Mouse (Mus musculus) C2C12 (cell line): ENCODE data around the gene Ccdc184. TPM values are rescaled to one million over a fixed set of nuclear protein-coding genes. Genes with fewer than 3 reads are reported as not detected.

Experiments
- H3K27me3 ChIP-seq: one replicate; pipeline ENCODE4 v1.6.1; 2011; ENCODE audit not compliant: control insufficient read depth, insufficient read depth, insufficient read length
- H3K36me3 ChIP-seq: one replicate; pipeline ENCODE4 v1.6.1; 2011; ENCODE audit not compliant: control insufficient read depth, insufficient read depth
- H3K4me3 ChIP-seq: one replicate; pipeline ENCODE4 v1.5.1; 2011; ENCODE audit warnings: mild to moderate bottlenecking, control low read depth; ENCODE audit not compliant: poor library complexity, insufficient read depth, severe bottlenecking
- H3K79me2 ChIP-seq: one replicate; pipeline ENCODE4 v1.6.1; 2011; ENCODE audit not compliant: control insufficient read depth, insufficient read depth
- H3K79me3 ChIP-seq: one replicate; pipeline ENCODE4 v1.6.1; 2011; ENCODE audit warnings: low read depth, control low read depth
- H3ac ChIP-seq: one replicate; pipeline ENCODE3; 2011; ENCODE audit warnings: low read depth; ENCODE audit not compliant: control insufficient read depth, insufficient read length
- CEBPB ChIP-seq: IDR thresholded peaks from one replicate; pipeline ENCODE4 v1.6.1; 2011; ENCODE audit warnings: low read depth, mild to moderate bottlenecking, control low read depth, moderate library complexity
- CTCF ChIP-seq: IDR thresholded peaks from one replicate; pipeline ENCODE4 v1.5.1; 2011; ENCODE audit not compliant: control insufficient read depth, insufficient read depth, insufficient read length
- FOSL1 ChIP-seq: IDR thresholded peaks from one replicate; pipeline ENCODE4 v1.8.0; 2011; ENCODE audit warnings: mild to moderate bottlenecking, low read length; ENCODE audit not compliant: poor library complexity, insufficient read depth, severe bottlenecking
- MAX ChIP-seq: IDR thresholded peaks from one replicate; pipeline ENCODE4 v1.6.1; 2011; ENCODE audit warnings: mild to moderate bottlenecking, control low read depth
- MYOD1 ChIP-seq: IDR thresholded peaks from one replicate; pipeline ENCODE4 v1.6.1; 2011; ENCODE audit warnings: low read depth; ENCODE audit not compliant: control insufficient read depth, insufficient read length
- MYOG ChIP-seq: IDR thresholded peaks from one replicate; pipeline ENCODE4 v1.6.1; 2011; ENCODE audit not compliant: control insufficient read depth, insufficient read length; ENCODE audit errors: extremely low read depth
- USF1 ChIP-seq: IDR thresholded peaks from one replicate; pipeline ENCODE4 v1.6.1; 2011; ENCODE audit warnings: low read depth, mild to moderate bottlenecking, control low read depth, moderate library complexity
- polyA plus RNA-seq: library from polyadenylated mRNA; unstranded; fragments of >200 nt; fragmentation: generic; extraction: Trizol; gene quantifications from one replicate; pipeline ENCODE4 v1.2.1, GENCODE M21; 2012; ENCODE audit warnings: missing spikeins

The Ccdc184 gene
- polyA plus RNA-seq, 1 experiment, result 1.1 TPM

DNA sequence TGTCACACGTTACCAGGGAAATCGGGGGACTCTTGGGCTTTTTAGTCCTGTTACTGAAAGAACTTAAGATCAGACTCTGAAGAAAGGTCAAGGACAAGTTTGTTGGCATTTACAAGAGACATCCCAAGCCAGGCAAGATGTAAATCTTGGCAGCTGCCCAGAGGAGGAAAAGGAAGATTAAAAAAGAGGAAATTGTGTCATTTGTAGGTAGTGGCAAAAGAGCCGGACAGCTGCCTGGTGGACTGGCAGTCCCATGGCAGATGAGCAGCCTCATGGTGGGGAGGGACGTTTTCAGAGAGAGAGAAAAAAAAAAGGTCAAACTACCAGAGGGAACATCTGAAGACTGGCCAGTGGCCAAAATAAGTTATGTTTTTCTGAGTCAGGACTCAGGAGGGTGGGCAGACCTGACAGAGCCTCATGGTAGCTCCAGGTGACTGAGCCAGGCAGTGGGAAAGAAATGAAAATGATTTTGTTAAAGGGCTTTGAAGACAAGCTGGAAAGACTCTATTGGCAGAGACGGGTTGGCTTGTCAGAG is 46.4 kb downstream of the Ccdc184 start:
- no peak for TF ChIP-seq USF1
- no peak for TF ChIP-seq CTCF
- no peak for TF ChIP-seq MYOG
- no peak for TF ChIP-seq MYOD1
- TF ChIP-seq FOSL1, result no peak
- TF ChIP-seq MAX, result no peak
- no peak for TF ChIP-seq CEBPB
- Histone ChIP-seq H3ac (no peak overlapping the region), H3K79me3 (no peaks in the 10 kb centered on the region), H3K27me3 (peaks cover 25% of the 10 kb centered on the region), H3K79me2 (no peaks in the 10 kb centered on the region), H3K36me3 (no peaks in the 10 kb centered on the region), H3K4me3 (no peak overlapping the region)

DNA sequence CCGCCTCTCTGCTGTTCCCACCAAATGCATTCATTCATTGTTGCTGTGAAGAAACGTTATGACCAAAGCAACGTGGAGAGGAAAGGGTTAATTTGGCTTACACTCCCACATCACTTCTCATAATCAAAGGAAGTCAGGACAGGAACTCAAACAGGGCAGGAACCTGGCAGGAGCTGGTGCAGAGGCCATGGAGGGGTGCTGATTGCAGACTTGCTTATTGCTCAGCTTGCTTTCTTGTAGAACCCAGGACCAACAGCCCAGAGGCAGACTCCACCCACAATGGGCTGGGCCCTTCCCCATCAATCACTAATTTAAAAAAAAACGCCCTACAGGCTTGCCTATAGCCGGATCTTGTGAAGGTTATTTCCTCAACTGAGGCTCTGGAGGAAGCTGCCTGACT is 47.2 kb downstream of the Ccdc184 start:
- no peaks in the 10 kb centered on the region for H3K79me2 ChIP-seq
- H3K36me3 ChIP-seq, result no peaks in the 10 kb centered on the region
- H3K79me3 ChIP-seq, result no peaks in the 10 kb centered on the region
- peaks cover 18% of the 10 kb centered on the region for H3K27me3 ChIP-seq
- TF ChIP-seq USF1 (no peak), FOSL1 (no peak), CEBPB (no peak), CTCF (no peak), MYOG (no peak), MYOD1 (no peak), MAX (no peak)
- H3K4me3 ChIP-seq, result no peak overlapping the region
- H3ac ChIP-seq, result no peak overlapping the region

Other genes with a start within 250 kb of the Ccdc184 start
- 7.6 TPM for gene Tmem106c, start 203.0 kb upstream of the Ccdc184 start, polyA plus RNA-seq
- gene Col2a1, start 162.5 kb upstream of the Ccdc184 start, polyA plus RNA-seq, result 0.06 TPM
- gene Pfkm, start 74.6 kb upstream of the Ccdc184 start, polyA plus RNA-seq, result 36.4 TPM
- gene Senp1, start 73.4 kb upstream of the Ccdc184 start, polyA plus RNA-seq, result 21.7 TPM
- gene Asb8, start 1.5 kb upstream of the Ccdc184 start, polyA plus RNA-seq, result 39.0 TPM
- gene Olfr288, start 28.4 kb downstream of the Ccdc184 start, polyA plus RNA-seq, result not detected
- gene Gm44579, start 53.8 kb downstream of the Ccdc184 start, polyA plus RNA-seq, result not detected
- not detected for gene Olfr287, start 53.9 kb downstream of the Ccdc184 start, polyA plus RNA-seq
- not detected for gene Olfr286, start 67.3 kb downstream of the Ccdc184 start, polyA plus RNA-seq
- gene H1fnt, start 90.1 kb downstream of the Ccdc184 start, polyA plus RNA-seq, result not detected
- gene Zfp641, start 129.0 kb downstream of the Ccdc184 start, polyA plus RNA-seq, result not detected
- gene Olfr285, start 150.2 kb downstream of the Ccdc184 start, polyA plus RNA-seq, result not detected
- gene Olfr284, start 173.8 kb downstream of the Ccdc184 start, polyA plus RNA-seq, result not detected
- not detected for gene Olfr283, start 213.8 kb downstream of the Ccdc184 start, polyA plus RNA-seq